Mouse (Mus musculus) spleen, adult 2 months (tissue): Measurements from ENCODE around the gene Idh2.

Source experiments
- CTCF ChIP-seq: fragments of 200-500 bp; IDR thresholded peaks from 2 replicates; pipeline ENCODE4 v1.5.1; 2011; ENCODE audit warnings: mild to moderate bottlenecking, inconsistent platforms; ENCODE audit not compliant: insufficient read depth, insufficient read length, insufficient replicate concordance; ENCODE audit errors: extremely low read depth
- POLR2A ChIP-seq: fragments of 200-500 bp; IDR thresholded peaks from 2 replicates; pipeline ENCODE4 v1.6.1; 2011; ENCODE audit warnings: low read depth, low read length, inconsistent platforms

- TF ChIP-seq POLR2A: no peak
- TF ChIP-seq CTCF: no peak
Observed at GRCm38 (mm10) chr7:80063244-80063643, 51.9 kb downstream of the Idh2 start.
